Mouse (Mus musculus) brain, embryonic 14.5 days (tissue): ENCODE measurements around the gene Cpped1.

ENCODE experiments used
- CTCF ChIP-seq: fragments of 200-500 bp; IDR thresholded peaks from 2 replicates; pipeline ENCODE4 v1.5.1; 2012; ENCODE audit warnings: inconsistent platforms, mild to moderate bottlenecking, moderate library complexity, borderline replicate concordance; ENCODE audit not compliant: insufficient read depth, insufficient read length; ENCODE audit errors: extremely low read depth
- POLR2A ChIP-seq: fragments of 200-500 bp; IDR thresholded peaks from 2 replicates; pipeline ENCODE4 v1.6.1; 2012; ENCODE audit warnings: mild to moderate bottlenecking, inconsistent platforms, borderline replicate concordance; ENCODE audit not compliant: poor library complexity, insufficient read depth, insufficient read length, severe bottlenecking; ENCODE audit errors: extremely low read depth

- TF ChIP-seq POLR2A (no peak), CTCF (no peak)
Measured at GRCm38 (mm10) chr16:11778191-11778590, 131.1 kb downstream of the Cpped1 start.
